Mouse (Mus musculus): ENCODE data around the gene Il9r. TPM values are rescaled to one million over a fixed set of nuclear protein-coding genes. Genes with fewer than 3 reads are reported as not detected.

The Il9r gene
- not detected in 2 replicates for polyA plus RNA-seq (2015; fragmentation: Nextera tagmentation; extraction: Ambion mirVana)

DNA sequence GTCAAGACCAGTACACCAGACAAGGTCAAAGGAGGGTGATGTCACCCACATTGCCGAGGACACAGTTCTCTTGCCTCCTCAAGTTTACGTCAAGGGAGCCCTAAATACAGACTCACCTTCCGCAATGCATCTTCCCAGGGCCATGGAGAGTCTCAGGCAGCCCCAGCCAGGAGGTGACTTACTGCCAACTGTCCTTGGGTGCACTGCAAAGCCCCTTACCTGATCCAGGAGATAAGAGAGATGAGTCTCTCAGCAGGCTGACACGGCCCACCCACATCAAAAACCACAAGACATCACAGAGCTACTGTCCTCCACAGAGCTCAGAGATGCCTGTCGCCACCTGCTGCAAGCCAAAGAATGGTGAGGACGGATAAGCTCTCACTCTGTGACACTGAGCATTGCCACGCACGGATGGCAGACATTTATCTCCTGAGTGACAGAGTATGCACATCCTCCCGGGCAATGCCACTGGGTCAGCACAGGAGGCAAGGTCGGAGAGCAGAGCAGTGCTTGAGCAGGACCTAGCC lies at the start of gene Il9r:
Gene Il9r (minus strand): TSS at position 205 of the 527 bp plus-strand sequence.

DNA sequence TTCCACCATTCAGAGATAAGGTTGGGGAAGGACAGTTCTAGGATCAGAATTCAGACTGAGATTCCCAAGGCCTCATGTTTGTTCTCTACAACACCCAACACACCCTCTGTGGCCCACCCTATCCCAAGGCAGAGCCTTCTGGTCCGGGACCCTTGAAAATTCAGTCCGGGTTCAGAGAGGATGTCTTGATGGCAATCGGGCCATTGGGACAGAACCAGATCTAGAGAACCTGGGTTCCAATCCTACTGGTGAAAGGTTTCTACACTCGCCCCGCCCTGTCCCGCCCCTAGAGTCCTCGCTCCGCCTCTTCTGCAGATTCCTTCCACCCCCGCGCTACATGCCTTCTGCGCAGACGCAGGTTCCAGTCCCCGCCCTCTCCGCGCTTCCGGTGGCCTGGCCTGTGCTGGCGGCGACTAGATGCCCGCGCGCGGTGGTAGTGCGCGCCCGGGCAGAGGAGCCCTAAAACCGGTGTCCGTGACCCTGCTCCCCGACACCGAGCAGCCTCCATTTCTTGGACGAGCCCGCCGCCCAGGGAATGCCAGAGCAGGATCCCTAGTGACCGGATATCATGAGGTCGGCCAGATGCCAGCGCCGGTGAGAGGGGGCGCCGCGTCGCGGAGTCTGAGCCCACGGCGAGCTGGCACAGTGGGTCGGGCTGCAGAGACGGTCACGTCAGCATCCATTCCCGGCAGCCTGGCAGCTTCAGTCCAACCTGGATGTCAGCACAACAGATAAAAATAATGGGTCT lies 26.2 kb upstream of the Il9r start, which contains the start of gene Mpg:
Gene Mpg (plus strand): TSS at position 382 of the 748 bp plus-strand sequence.

DNA sequence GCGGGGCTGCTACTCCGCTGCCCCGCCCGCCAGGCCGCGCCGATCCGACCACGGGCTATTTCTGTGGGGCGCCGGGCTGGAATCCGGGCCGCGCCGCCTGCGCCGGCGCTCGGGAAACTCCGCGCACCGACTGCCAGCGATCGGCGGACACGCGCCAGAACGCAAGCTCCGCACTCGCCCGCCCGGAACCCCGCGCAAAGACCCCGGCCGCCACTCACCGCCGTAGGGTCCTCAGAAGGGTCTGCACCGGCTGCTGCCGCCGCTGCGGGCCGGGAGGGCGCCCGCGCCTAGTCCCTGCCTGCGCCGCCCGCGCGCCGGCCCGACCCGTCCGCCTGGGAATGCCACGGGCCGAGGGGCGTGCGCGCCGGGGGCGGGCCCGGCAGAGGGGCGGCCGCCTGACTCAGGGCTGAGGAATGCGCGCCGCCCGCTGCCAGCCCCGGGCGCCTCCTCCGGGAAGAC lies 21.9 kb upstream of the Il9r start, which contains the start of gene Rhbdf1:
Gene Rhbdf1 (minus strand): TSS at position 350 of the 459 bp plus-strand sequence.

GRCm38 (mm10) chr11:32205058-32205873 lies 5.2 kb upstream of the Il9r start, which contains the start of gene Snrnp25:
Gene Snrnp25 (plus strand): TSS chr11:32205415.

Other genes starting within 250 kb of the Il9r start
- 0.22 and 0.29 TPM in 2 replicates for gene 4930524B15Rik, start 234.7 kb downstream of the Il9r start, polyA plus RNA-seq (2015; fragmentation: Nextera tagmentation; extraction: Ambion mirVana)
- gene Nsg2, start 199.8 kb downstream of the Il9r start, polyA plus RNA-seq (2015; fragmentation: Nextera tagmentation; extraction: Ambion mirVana): 335 and 384 TPM in 2 replicates
- gene Snrnp25, start 5.1 kb upstream of the Il9r start, polyA plus RNA-seq (2015; fragmentation: Nextera tagmentation; extraction: Ambion mirVana): 48.3 and 58.2 TPM in 2 replicates
- gene Rhbdf1, start 22.0 kb upstream of the Il9r start, polyA plus RNA-seq (2015; fragmentation: Nextera tagmentation; extraction: Ambion mirVana): 25.0 and 25.1 TPM in 2 replicates
- 28.0 and 32.0 TPM in 2 replicates for gene Mpg, start 26.2 kb upstream of the Il9r start, polyA plus RNA-seq (2015; fragmentation: Nextera tagmentation; extraction: Ambion mirVana)
- gene Nprl3, start 67.4 kb upstream of the Il9r start, polyA plus RNA-seq (2015; fragmentation: Nextera tagmentation; extraction: Ambion mirVana): 35.9 and 37.7 TPM in 2 replicates
- 0.39 TPM in 1 of 2 replicates, not detected in the other for gene Hba-x, start 76.1 kb upstream of the Il9r start, polyA plus RNA-seq (2015; fragmentation: Nextera tagmentation; extraction: Ambion mirVana)
- 657 and 870 TPM in 2 replicates for gene Hba-a1, start 83.2 kb upstream of the Il9r start, polyA plus RNA-seq (2015; fragmentation: Nextera tagmentation; extraction: Ambion mirVana)
- 1.1 and 1.6 TPM in 2 replicates for gene Hbq1b, start 86.7 kb upstream of the Il9r start, polyA plus RNA-seq (2015; fragmentation: Nextera tagmentation; extraction: Ambion mirVana)
- 1,560 and 2,040 TPM in 2 replicates for gene Hba-a2, start 96.2 kb upstream of the Il9r start, polyA plus RNA-seq (2015; fragmentation: Nextera tagmentation; extraction: Ambion mirVana)
- gene Hbq1a, start 99.8 kb upstream of the Il9r start, polyA plus RNA-seq (2015; fragmentation: Nextera tagmentation; extraction: Ambion mirVana): 1.1 and 1.8 TPM in 2 replicates
- 7.9 and 10.1 TPM in 2 replicates for gene Sh3pxd2b, start 147.5 kb upstream of the Il9r start, polyA plus RNA-seq (2015; fragmentation: Nextera tagmentation; extraction: Ambion mirVana)